Comparison of ENCODE assay signal across 7 mouse cellular contexts in the genomic region with DNA sequence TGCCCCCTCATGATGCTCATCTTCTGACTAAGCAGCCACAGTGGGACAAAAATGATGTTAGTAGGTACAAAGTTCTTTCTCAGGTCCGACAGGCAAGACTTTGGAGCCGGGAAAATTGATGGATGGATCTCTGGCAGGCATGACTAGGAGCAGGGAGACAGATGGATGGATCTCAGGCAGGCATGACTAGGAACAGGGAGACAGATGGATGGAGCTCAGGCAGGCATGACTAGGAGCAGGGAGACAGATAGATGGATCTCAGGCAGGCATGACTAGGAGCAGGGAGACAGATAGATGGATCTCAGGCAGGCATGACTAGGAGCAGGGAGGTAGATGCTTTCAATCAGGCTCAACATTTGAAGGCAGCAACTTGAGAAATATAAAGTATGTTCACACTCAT. TPM values are rescaled to one million over a fixed set of nuclear protein-coding genes. Genes with fewer than 3 reads are reported as not detected.
DNase-seq lines count a peak whose midpoint lies in the region; ATAC-seq and TF ChIP-seq lines count a peak whose summit lies in the region.

No protein-coding gene starts in this region.

- TF ChIP-seq EP300 in heart, postnatal 0 days (IDR thresholded peaks at IDR 0.05; ENCODE audit: low read depth): no peak

- H3K27ac ChIP-seq in heart, postnatal 0 days (ENCODE audit: low read depth): no peak overlapping the region
- no peak overlapping the region for H3K27ac ChIP-seq in liver, embryonic 12.5 days

- peak overlapping the region; percentile 28 for H3K4me2 ChIP-seq in heart, postnatal 0 days (ENCODE audit: low read depth, low read length)
- H3K4me2 ChIP-seq in liver, embryonic 12.5 days: no peak overlapping the region

- WGBS in heart, postnatal 0 days: 30% methylated on average over 2 of the region's 2 CpGs
- WGBS in liver, embryonic 12.5 days (ENCODE audit: insufficient replicate concordance): 39% methylated on average over 2 of the region's 2 CpGs

- DNase-seq in MN1 (ENCODE audit: low spot score): peak; percentile 60
- DNase-seq in cerebellum, adult 11 months: peak; percentile 68
- peak; percentile 45 for DNase-seq in heart, postnatal 0 days (ENCODE audit: low spot score)
- peak; percentile 14 to 39 for DNase-seq in left cerebral cortex, adult 8-10 months (ENCODE audit: low spot score in 2 of 2)
- DNase-seq in right cerebral cortex, adult 18-20 months: peak; percentile 69
- no peak for DNase-seq in urinary bladder, adult 2 months (ENCODE audit: low spot score)

- H3K36me3 ChIP-seq in heart, postnatal 0 days (replicated peaks; ENCODE audit: control insufficient read depth, insufficient read depth, low read length): no peaks in the 10 kb centered on the region
- no peaks in the 10 kb centered on the region for H3K36me3 ChIP-seq in liver, embryonic 12.5 days

- no peak for ATAC-seq in heart, postnatal 0 days (ENCODE audit: insufficient read depth, low read depth)
- ATAC-seq in liver, embryonic 12.5 days: no peak

- H3K9me3 ChIP-seq in heart, postnatal 0 days (replicated peaks; ENCODE audit: control insufficient read depth, low read length): no peaks in the 10 kb centered on the region
- H3K9me3 ChIP-seq in liver, embryonic 12.5 days (replicated peaks): no peaks in the 10 kb centered on the region

- no peak for TF ChIP-seq CTCF in heart, postnatal 0 days (IDR thresholded peaks at IDR 0.05; ENCODE audit: low read depth)

- 0 out of 2 replicates have a peak, but pooled peaks cover 11% of the 10 kb centered on the region for H3K27me3 ChIP-seq in heart, postnatal 0 days (ENCODE audit: control insufficient read depth, insufficient read depth, low read length)
- peaks cover 18% of the 10 kb centered on the region; the same call in 1 of the 2 replicates for H3K27me3 ChIP-seq in liver, embryonic 12.5 days (replicated peaks)

- no peak overlapping the region for H3K4me3 ChIP-seq in heart, postnatal 0 days (ENCODE audit: low read depth, low read length)
- H3K4me3 ChIP-seq in liver, embryonic 12.5 days: no peak overlapping the region

- H3K4me1 ChIP-seq in heart, postnatal 0 days (ENCODE audit: control insufficient read depth, insufficient read depth): no peaks in the 10 kb centered on the region
- H3K4me1 ChIP-seq in liver, embryonic 12.5 days: no peaks in the 10 kb centered on the region

- no peak overlapping the region for H3K9ac ChIP-seq in heart, postnatal 0 days (replicated peaks; ENCODE audit: low read depth, low read length)
- H3K9ac ChIP-seq in liver, embryonic 12.5 days: no peak overlapping the region

RNA-seq across cellular contexts. Expression of a gene that starts 13.8 kb away (rescaled TPM):
- 3.0 and 3.7 TPM in 2 replicates for total RNA-seq in heart, postnatal 0 days (2014; rRNA removed; ENCODE audit: low replicate concordance)
- 0.86 and 2.5 TPM in 2 replicates for polyA plus RNA-seq in heart, postnatal 0 days (2015; fragmentation: Nextera tagmentation; extraction: Ambion mirVana)
- 10 to 100 TPM in 2 of 4 experiments, 1 to 10 TPM in 2; 9.2 to 11.4 (median 10.2) TPM for total RNA-seq in left cerebral cortex, adult 8-10 months (2022)
- polyA plus RNA-seq in liver, embryonic 12.5 days (2016; fragmentation: Nextera tagmentation; extraction: Ambion mirVana): not detected in 2 replicates
- 0.14 and 0.60 TPM in 2 replicates for polyA plus RNA-seq in urinary bladder, adult 2 months (2012; rRNA removed)

RNA-seq across cellular contexts. Expression of a gene that starts 25.4 kb away (rescaled TPM):
- total RNA-seq in heart, postnatal 0 days (2014; rRNA removed; ENCODE audit: low replicate concordance): 0.27 TPM in 1 of 2 replicates, not detected in the other
- polyA plus RNA-seq in heart, postnatal 0 days (2015; fragmentation: Nextera tagmentation; extraction: Ambion mirVana): 0.07 and 0.15 TPM in 2 replicates
- total RNA-seq in left cerebral cortex, adult 8-10 months (2022): 1 to 10 TPM; 1.3 to 1.8 (median 1.5) TPM
- polyA plus RNA-seq in liver, embryonic 12.5 days (2016; fragmentation: Nextera tagmentation; extraction: Ambion mirVana): not detected in 2 replicates
- 0.01 and 0.03 TPM in 2 replicates for polyA plus RNA-seq in urinary bladder, adult 2 months (2012; rRNA removed)

RNA-seq across cellular contexts. Expression of a gene that starts 54.6 kb away (rescaled TPM):
- total RNA-seq in heart, postnatal 0 days (2014; rRNA removed; ENCODE audit: low replicate concordance): not detected in 2 replicates
- polyA plus RNA-seq in heart, postnatal 0 days (2015; fragmentation: Nextera tagmentation; extraction: Ambion mirVana): not detected in 2 replicates
- total RNA-seq in left cerebral cortex, adult 8-10 months (2022): 1 to 10 TPM; 5.7 to 8.9 (median 7.7) TPM
- not detected in 2 replicates for polyA plus RNA-seq in liver, embryonic 12.5 days (2016; fragmentation: Nextera tagmentation; extraction: Ambion mirVana)
- polyA plus RNA-seq in urinary bladder, adult 2 months (2012; rRNA removed): 0.03 TPM in 1 of 2 replicates, not detected in the other
